Mouse (Mus musculus) small intestine, adult 2 months (tissue): ENCODE measurements at regions not wholly inside any gene's neighbourhood (a gene's known extent, or its start where the extent isn't known, plus 50 kb on each side); places are given as distances from the start of the nearest gene placed in this dataset.

Experiments
- CTCF ChIP-seq: fragments of 200-500 bp; IDR thresholded peaks from 2 replicates; pipeline ENCODE4 v1.5.1; 2012; ENCODE audit warnings: low read depth, mild to moderate bottlenecking, control low read depth, inconsistent platforms, low read length, moderate library complexity, mixed read lengths; ENCODE audit not compliant: insufficient replicate concordance, insufficient read length; ENCODE audit errors: extremely low read depth
- POLR2A ChIP-seq: fragments of 200-500 bp; IDR thresholded peaks from 2 replicates; pipeline ENCODE4 v1.6.1; 2012; ENCODE audit warnings: low read depth, mild to moderate bottlenecking, control low read depth, inconsistent platforms, low read length, moderate library complexity

- TF ChIP-seq CTCF (no peak), POLR2A (no peak)
These were observed 51.6 kb upstream of the Il12b start for GRCm38 (mm10) chr11:44348308-44348707.
